Mouse (Mus musculus) megakaryocyte-erythroid progenitor cell, adult 5-6 weeks (primary cell): Measurements from ENCODE around the gene Vwf. TPM values are rescaled to one million over a fixed set of nuclear protein-coding genes. Genes with fewer than 3 reads are reported as not detected.

Experiments used
- ATAC-seq: replicated peaks from 2 replicates; pipeline ENCODE4 v1.8.0; 2016; ENCODE audit warnings: mild to moderate bottlenecking, inconsistent platforms; ENCODE audit not compliant: severe bottlenecking, poor library complexity, low FRiP score, low TSS enrichment
- total RNA-seq, 2 experiments: library from RNA; stranded (forward) in 1 of 2; stranded (reverse) in 1 of 2; fragments of 200-1000, 215-1000 nt in 1 of 2; fragments of >200 nt in 1 of 2; fragmentation: Nextera tagmentation in 1 of 2; gene quantifications; 2 replicates each; pipeline ENCODE4 v1.2.3; 2014 to 2017

Vwf gene
- total RNA-seq, 2 experiments from 2014 or later: 9.3 to 14.9 TPM

DNA sequence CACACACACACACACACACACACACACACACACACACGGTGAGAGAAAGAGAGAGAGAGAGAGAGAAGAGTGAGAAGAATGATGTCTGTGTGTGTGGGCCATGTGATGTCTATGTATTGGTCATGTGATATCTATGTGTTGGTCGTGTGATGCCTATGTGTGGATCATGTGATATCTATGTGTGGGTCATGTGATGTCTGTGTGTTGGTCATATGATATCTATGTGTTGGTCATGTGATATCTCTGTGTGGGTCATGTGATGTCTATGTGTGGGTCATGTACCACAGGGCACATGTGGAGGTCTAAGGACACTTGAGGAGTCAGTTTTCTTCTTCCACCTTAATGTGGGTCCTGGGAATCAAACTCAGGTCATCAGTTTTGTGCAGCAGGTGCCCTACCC, 33.3 kb downstream of the Vwf start:
- no peak for ATAC-seq

DNA sequence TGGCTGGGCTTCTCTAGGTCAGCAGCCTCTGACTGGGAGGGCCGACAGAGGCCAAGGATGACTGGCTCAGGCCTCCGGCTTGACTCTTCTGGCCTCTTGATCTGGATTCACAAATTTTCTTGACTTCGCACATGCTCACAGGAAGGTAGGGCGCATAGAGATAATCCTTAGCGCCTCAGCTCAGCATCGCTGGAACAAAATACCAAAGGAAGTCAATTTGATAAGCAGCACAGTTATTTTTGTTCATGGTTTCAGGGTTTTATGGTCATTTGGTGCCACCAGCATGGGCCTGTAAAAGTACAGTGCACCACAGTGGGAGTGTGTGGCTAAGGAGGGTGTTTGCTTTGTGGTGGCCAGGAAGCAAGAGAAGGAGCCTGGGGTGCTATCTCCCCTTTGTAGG, 37.1 kb downstream of the Vwf start:
- peak; percentile 27; the same call in 1 of the 2 replicates for ATAC-seq

DNA sequence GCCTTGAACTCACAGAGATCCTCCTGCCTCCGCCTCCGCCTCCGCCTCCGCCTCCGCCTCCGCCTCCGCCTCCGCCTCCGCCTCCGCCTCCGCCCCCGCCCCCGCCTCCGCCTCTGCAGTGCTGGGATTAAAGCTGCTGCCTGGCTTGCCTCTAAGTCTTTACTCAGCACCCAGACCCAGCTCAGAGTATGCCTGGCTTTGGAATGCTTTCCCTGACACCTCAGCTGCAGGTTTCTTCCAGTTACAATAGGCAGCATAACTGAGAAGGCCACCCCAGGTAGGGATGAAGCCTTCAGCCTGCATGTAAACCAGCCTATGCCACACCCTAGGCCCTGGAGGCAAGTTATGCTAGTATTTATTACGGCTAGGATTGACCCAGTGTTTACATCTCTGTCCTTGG, 37.7 kb downstream of the Vwf start:
- no peak for ATAC-seq

DNA sequence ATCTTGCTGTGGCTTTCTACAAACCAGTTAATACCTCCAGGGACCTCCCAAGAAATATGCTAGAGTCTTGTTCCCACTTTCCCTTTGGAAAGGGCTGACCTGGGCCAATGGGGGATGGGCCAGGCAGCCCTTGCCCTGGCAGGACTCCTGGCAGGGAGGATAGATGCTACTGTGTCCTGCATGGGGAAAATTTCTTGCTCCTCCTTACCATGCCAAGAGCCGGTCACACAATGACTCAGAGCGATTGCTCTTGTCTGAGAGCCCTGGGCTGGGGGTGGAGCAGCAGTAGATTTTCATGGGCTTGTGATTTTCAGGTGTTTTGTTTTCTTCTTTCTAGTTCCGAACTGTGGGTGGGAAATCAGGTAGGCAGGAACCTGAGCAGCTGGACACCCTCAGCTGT, 39.0 kb downstream of the Vwf start:
- no peak for ATAC-seq

DNA sequence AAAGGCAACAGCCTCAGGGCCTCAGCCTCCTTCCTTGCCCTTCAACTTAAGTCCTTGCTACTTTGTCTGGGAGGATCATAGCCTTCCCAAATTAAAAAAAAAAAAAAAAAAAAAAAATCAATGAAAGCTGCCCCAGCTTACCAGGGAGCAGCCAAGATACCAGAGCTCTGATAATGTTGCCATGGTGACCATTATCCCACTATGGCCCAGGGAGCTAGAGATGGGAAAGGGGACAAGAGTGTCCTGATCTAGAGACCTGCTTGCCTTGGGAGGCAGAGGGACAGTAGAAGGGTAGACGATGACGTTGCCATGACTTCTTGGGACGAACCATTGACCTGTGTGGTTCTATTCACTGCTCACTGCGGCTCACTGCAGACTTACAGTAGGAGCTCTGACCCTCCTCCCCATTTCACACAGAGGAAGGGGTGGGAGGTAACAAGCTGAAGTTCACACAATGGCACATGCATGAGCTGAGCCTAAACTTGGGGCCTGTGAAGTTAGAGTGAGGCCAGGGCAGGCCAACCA, 39.5 kb downstream of the Vwf start:
- no peak for ATAC-seq

DNA sequence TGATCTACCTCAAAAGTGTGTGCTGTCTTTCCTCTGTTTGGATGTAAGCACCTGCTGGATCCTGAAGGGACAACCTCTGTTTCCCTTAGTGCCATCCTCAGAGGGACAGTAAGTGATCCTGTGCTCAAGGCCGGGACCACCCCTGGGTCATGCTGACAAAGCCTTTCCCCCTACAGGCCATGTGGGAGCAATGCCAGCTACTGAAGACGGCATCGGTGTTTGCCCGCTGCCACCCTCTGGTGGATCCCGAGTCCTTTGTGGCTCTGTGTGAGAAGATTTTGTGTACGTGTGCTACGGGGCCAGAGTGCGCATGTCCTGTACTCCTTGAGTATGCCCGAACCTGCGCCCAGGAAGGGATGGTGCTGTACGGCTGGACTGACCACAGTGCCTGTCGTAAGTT, 41.7 kb downstream of the Vwf start:
- ATAC-seq: no peak

DNA sequence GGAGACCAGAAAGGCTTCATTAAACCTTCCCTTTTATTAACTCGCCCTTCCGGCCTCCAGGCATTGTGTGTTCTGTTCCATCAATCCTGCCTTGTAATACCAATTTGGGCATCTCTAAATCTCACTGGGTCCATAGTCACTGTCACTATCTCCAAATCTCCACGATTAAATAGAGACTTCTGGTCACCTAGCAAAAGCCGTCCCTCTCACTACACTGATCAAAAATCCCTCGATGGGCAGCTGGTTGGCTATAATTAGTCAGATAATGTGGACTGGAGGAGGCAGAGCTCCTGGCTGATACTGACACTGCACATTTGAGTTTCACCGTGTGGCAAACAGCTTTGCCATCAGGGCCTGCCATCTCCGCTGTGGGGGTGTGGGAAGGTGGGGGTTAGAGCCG, 42.5 kb downstream of the Vwf start:
- no peak for ATAC-seq

DNA sequence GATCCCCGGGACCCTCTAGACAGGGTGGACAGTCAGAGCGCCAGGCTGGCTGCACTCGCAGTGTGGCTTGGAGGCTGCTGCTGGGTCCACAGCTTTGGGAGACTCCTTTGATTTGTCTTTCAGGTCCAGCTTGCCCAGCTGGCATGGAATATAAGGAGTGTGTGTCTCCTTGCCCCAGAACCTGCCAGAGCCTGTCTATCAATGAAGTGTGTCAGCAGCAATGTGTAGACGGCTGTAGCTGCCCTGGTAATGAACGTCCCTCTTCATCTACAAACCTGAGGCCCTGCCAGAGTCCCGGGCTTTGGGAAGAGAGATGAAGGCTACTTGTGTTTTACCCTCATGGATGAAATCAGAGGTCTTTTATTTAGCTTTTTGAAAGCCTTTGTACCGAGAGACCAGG, 43.5 kb downstream of the Vwf start:
- ATAC-seq: no peak

DNA sequence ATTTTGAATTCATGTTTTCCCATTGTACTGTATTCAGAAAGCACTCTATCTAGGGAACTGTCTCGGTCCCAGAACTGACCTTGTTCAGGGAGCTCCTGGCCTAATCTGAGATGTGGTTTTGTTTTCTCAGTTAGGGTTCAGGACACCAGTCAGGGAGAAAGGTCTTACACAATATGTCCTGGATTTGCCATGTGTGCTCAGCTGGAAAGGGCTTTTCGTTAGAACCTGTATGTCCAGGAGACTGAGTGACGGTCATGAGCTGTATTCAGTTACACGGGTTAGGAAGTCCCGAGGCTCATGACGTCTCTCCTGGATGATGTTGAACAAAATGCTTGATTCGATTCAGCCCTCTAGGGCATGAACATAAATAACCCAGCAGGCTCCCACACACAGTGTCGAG, 43.9 kb downstream of the Vwf start:
- no peak for ATAC-seq

DNA sequence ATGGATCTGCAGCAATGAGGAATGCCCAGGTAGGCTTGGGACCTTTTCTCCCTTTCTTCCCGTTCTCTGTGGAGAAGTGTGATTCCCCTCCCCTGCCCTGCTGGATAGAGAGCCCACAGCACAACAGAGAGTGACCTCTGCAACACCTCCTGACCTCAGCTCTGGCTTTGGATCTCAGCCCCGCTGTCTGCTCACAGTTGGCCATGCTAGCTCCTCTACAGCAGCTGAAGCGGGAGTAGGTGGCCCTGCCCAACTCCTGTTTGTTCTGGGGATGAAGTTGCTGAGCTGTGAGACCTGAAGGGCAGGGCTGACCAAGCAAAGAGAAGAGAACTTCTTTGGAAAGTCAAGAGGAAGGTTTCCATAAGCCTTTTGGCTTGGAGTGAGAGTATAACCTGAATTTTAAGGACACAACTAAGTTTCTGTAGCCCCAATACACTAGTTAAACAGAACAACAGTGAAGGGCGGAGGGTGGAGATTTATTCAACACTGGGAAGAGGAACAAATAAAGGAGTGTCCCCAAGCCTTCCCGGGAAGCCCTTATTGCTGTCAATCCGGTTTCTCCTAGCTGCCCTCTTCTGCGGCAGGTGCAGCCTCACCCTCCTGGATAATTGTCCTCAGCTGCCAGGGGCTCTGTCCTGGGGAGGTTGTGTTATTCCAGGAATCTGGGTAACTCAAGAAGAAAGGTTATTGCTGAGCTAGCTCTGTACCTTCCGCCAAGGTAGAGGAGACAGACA, 45.2 kb downstream of the Vwf start:
- no peak for ATAC-seq

DNA sequence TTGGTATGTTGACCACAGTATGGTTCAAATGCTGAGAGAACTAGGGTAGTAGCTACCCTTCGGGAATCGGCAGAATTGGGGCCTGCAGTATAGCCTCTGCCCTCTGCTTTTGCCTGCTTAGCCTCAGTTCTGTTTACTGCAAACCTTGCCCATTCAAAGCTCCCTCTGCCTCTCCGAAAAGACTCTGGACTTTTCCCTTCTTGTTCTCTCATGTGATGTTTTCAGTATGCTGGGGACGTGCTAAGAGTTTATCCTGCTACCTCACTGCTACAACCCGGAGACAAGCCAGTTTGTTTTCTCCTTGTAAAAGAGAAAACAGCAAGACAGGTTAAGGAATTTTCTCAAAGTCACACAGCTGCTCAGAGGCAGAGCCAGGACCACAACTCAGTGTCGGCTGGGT, 46.0 kb downstream of the Vwf start:
- no peak for ATAC-seq

DNA sequence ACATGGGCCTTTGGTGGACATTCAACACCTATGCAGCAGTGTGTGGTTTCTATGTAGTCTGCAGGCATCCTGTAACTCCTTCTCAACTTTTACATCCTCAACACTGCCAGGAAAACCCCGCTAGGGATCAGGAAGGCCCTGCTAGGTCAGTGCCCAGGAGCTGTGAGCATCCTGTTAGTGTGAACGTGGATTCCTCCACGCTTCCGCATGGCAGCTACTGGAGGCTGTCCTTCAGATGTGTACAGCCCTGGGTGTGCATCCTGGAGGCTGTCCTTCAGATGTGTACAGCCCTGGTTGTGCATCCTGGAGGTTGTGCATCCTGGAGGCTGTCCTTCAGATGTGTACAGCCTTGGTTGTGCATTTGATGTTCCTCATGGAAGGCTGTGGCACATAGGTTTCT, 47.7 kb downstream of the Vwf start:
- ATAC-seq: no peak

DNA sequence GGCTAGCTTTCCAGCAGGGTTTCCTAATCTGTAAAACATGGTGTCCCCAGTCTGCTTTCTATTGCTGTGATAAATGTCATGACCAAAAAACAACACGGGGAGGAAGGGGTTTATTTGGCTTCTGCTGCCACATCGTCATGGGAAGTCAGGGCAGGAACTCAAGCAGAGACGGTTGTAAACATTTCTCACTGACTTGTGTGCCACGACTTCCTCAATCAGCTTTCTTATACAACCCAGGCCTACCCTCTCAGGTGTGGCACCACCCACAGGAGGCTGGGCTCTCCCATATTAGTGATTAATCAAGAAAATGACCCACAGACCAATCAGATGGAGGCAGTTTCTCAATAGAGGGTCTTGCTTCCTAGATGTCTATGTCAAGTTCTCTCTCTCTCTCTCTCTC, 48.3 kb downstream of the Vwf start:
- ATAC-seq: no peak

DNA sequence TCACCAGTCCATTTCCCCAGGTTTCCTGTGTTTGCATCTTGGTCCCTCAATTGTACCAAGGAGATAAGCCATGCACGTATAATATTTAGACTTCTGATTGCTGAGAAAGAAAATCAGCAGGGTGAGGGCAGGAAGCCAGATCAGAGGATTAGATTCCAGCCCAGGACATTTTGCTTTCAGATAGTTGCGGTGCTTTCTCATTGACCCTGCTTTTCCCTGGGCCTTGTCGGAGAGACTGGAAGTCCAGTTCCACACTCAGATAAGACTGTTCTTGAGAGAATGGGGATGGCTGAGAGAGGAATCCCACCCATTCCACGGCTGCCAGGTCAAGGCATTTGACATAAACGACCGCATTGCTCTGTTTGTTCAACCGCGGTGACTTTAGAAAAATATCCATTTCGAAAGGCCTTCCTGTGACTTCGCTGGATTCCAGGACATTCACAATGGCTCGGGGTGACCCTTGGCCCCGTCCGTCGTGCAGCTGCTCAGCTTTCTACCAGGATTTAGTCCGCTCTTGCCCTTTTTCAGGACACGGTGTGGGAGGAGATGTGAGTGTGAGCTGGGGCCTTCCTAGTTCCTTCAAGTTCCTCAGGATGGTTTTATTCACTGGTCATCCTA, 50.2 kb downstream of the Vwf start:
- ATAC-seq: no peak

DNA sequence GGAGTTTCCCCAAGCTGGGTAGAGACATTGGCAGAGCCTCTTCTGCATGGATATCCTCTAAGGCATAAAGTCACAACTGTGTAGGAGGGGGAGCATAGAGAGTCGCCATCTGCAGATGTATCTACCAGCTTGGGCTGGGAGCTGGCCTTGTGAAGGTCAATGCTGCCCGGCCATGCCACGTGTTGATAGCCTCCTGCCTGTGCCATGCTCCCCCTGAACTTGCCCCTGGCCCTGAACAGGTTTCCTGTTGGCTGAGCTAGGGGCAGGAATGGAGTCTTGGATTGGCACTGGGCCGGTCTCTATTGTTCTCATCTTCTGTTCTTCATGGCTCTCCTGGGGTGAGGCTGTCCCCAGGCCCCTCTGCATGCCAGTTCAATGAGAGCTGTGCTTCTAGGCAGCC, 51.1 kb downstream of the Vwf start:
- ATAC-seq: no peak

DNA sequence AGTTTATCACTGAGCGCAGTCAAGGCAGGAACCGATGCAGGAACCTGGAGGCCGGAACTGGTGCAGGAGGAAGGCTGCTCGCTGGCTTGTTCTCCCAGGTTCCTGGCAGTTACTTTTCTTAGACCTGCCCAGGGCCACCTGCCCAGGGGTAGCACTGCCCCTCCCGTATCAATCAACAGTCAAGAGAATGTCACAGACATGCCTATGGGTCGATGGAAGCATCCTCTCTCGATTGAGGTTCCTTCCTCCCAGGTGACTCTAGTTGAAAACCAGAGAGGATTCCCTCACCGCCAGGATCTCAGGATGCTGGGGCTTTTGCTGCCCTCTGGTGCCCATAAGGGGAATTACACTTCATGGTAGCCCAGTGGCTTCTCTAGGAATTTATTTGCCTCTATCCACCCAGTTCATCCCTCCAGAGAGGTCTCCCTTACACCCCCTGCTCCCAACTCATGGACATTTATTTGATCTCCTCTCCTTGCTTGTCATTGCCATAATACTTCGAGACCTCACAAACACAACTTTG, 53.5 kb downstream of the Vwf start:
- ATAC-seq: no peak

DNA sequence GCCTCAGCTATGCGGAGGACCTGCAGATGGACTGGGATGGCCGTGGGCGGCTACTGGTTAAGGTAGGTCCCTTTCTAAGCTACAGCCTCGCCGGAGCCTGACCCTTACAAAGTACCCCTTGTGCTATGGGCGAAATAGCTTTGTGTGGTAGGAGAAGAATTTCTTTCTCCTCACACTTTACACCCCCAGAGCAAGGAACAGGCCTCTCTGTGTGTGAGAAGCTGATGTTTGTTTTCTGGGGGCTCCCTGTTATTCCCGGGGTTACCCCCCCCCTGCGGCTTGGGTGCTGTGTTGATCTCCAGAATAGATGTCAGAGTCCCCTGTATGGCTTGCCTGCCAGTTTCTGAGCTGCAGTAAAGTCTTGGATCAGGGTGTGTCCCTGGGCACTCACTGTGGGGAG, 54.1 kb downstream of the Vwf start:
- ATAC-seq: no peak

DNA sequence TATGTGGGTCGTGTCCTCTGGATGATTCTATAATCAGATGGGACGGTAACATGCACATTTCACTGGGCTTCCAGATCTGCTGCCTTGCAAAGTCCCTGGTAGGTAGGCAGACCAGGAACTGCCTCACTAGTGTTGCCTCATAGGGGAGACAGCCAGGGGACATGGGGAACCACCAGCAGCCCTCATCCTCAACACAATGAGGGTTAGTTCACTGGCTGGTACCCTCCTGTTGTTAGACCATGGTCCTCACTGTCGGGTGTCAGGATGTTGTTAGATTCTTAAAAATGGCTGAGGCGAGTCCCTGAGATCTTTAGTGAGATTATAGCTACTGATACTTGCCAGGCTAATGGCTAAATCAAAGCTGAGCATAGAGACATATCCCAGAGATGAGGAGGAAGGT, 54.6 kb downstream of the Vwf start:
- no peak for ATAC-seq

DNA sequence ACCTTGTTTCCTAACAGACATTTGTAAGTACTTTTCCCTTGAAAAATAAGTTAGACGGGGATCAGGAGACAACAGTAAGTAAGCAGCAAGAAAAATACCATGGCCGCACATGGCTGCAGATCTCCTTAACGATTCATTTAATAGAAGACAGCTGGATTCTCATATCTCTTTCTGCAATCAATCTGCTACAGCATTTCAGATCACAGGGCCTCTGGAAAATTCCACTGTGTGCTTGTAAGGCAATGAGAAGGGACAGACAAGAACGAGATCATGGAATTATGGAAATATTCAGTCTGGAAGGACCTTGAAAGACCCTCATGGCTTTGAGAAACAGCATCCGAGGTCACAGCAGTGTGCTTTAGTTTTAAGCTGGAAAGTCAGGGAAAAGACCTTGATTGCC, 55.2 kb downstream of the Vwf start:
- no peak for ATAC-seq

DNA sequence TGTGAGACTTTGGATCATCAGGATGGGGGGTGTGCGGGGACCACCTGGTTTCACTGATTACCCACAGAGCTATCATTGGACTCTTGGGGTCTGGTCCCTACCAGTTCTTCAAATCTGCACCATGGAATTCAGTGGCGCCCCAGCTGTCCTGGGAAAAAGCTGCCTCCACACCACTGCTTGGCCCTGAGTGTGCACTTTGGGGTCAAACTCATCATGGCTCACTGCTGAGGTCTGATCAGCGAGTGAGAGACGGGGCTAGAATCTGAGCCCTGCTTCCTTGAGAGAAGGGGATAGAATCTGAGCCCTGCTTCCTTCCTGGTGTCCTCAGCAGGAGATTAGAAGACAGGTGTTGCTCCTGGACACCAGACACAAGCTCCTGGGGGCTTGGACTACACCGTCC, 55.8 kb downstream of the Vwf start:
- ATAC-seq: no peak

DNA sequence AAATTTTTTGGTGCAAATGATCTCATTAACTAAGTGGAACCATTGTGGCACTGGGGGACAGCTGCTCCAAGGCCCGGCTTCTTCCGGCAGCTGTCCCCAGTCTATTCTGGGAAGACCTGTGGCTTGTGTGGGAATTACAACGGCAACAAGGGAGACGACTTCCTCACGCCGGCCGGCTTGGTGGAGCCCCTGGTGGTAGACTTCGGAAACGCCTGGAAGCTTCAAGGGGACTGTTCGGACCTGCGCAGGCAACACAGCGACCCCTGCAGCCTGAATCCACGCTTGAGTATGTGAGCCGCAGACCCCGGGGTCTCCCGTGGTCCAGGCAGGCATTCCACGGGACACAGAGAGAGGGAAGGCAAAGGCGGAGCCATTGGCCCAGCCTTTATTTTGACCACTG, 56.7 kb downstream of the Vwf start:
- ATAC-seq: peak; percentile 83
